Mouse (Mus musculus) G1E (cell line): ENCODE data around the gene Prr15l. TPM values are rescaled to one million over a fixed set of nuclear protein-coding genes. Genes with fewer than 3 reads are reported as not detected.

ENCODE experiments used
- ATAC-seq: 2 replicates; pipeline ENCODE4 v1.8.0; 2016; ENCODE audit warnings: mild to moderate bottlenecking; ENCODE audit not compliant: insufficient number of reproducible peaks, poor library complexity, low FRiP score, severe bottlenecking; ENCODE audit errors: extremely low read depth
- DNase-seq: peaks from one replicate; pipeline ENCODE4 v3.0.0; 2012; ENCODE audit warnings: low spot score
- H3K27me3 ChIP-seq: 2 replicates; pipeline ENCODE4 v1.6.1; 2012; ENCODE audit warnings: mild to moderate bottlenecking, low read length, inconsistent platforms; ENCODE audit not compliant: insufficient read depth
- H3K36me3 ChIP-seq: replicated peaks from 2 replicates; pipeline ENCODE3; 2012; ENCODE audit warnings: mild to moderate bottlenecking, inconsistent platforms
- H3K4me1 ChIP-seq: 2 replicates; pipeline ENCODE4 v1.6.1; 2012; ENCODE audit warnings: low read depth, low read length, inconsistent platforms, mixed read lengths; ENCODE audit not compliant: insufficient read depth
- H3K4me3 ChIP-seq: 2 replicates; pipeline ENCODE4 v1.5.1; 2012; ENCODE audit warnings: low read depth, mild to moderate bottlenecking, inconsistent platforms, low read length, moderate library complexity, mixed read lengths
- H3K9me3 ChIP-seq: replicated peaks from 2 replicates; pipeline ENCODE4 v1.6.1; 2012; ENCODE audit warnings: inconsistent platforms
- CTCF ChIP-seq: IDR thresholded peaks from 2 replicates; pipeline ENCODE4 v1.5.1; 2012; ENCODE audit warnings: low read depth, low read length, inconsistent platforms, mixed read lengths
- GATA1 ChIP-seq: IDR thresholded peaks from 2 replicates; pipeline ENCODE4 v1.6.1; 2012; ENCODE audit warnings: borderline replicate concordance, low read length, inconsistent platforms, mixed read lengths
- GATA2 ChIP-seq: IDR thresholded peaks from 2 replicates; pipeline ENCODE4 v1.6.1; 2012; ENCODE audit warnings: low read depth, low read length, inconsistent platforms, borderline replicate concordance
- POLR2AphosphoS5 ChIP-seq: IDR thresholded peaks from 2 replicates; pipeline ENCODE4 v1.6.1; 2012; ENCODE audit warnings: low read depth, low read length, inconsistent platforms; ENCODE audit not compliant: insufficient replicate concordance
- TAL1 ChIP-seq: conservative IDR thresholded peaks from 2 replicates; pipeline ENCODE4 v1.6.1; 2012; ENCODE audit warnings: low read depth, low read length, inconsistent platforms, mixed read lengths
- polyA plus RNA-seq: library from polyadenylated mRNA; stranded (reverse); fragments of >175 nt; gene quantifications from 2 replicates; pipeline ENCODE4 v1.2.3, GENCODE M21; 2012
- total RNA-seq, 2 experiments: library from RNA; stranded (forward) in 1 of 2; stranded (reverse) in 1 of 2; fragments of 200-1000 nt in 1 of 2; fragments of >200 nt in 1 of 2; fragmentation: Nextera tagmentation in 1 of 2; gene quantifications; 2 replicates each; pipeline ENCODE4 v1.2.3; 2014 to 2017

Prr15l gene
- total and polyA plus RNA-seq, 3 experiments: 0.05 to 0.17 TPM; not detected in 1

DNA sequence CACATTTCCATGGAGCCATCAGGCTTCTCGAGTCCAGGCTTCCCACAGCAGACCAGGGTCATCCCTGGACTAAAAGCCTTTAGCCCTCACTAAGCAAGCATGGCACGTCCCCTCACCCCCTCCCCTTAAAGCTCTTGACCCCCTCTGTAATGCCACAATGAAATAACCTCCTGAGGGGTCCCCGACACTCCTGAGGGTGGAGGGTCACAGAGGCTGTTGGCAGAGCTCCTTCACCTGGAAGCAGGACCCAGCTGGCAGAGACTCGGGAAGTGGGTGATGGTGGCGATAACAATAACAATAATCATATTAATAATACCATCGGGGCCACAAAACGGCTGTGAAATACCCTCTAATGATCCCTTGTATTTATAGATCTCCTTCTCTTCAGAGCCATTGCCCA, 55.0 kb downstream of the Prr15l start, which contains the start of gene Sp2:
TSS of gene Sp2 (minus strand) at position 101 of the 400 bp plus-strand sequence.
- DNase-seq (no peak), ATAC-seq (no peak)
- H3K4me3 ChIP-seq: no peak within 1 kb of the TSS
- peaks cover 43% of the 10 kb centered on the region for H3K27me3 ChIP-seq
- peaks cover 38% of the 10 kb centered on the region for H3K4me1 ChIP-seq
- no peaks in the 10 kb centered on the region for H3K36me3 ChIP-seq
- H3K9me3 ChIP-seq: no peaks in the 10 kb centered on the region
- TF ChIP-seq CTCF: no peak
- TF ChIP-seq TAL1: no peak
- TF ChIP-seq POLR2AphosphoS5: no peak
- TF ChIP-seq GATA1: no peak
- TF ChIP-seq GATA2: no peak

DNA sequence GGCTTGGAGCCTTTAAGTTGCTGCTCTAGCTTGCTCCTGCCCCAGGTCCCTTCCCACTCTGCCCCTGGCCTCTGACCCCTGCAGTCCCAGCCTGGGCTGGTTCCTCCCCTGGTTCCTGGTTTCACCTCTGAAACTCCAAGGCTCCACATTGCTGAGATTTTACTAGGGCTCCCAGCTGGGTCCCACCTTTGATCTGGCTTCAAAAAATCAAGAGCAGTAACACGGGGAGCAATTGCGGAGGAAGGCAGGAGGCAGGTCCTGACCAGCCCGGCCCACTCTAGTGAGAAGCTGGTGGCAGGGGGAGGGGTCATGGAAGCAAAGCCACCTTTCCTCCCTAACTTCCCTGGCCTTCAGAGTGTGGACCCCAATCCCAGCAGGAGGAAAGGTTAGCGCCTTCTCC, 57.0 kb downstream of the Prr15l start:
- no peak overlapping the region for H3K4me3 ChIP-seq
- TF ChIP-seq GATA2: no peak
- no peak for TF ChIP-seq POLR2AphosphoS5
- H3K9me3 ChIP-seq: no peaks in the 10 kb centered on the region
- H3K4me1 ChIP-seq: peaks cover 24% of the 10 kb centered on the region
- ATAC-seq (no peak), DNase-seq (no peak)
- peaks cover 57% of the 10 kb centered on the region for H3K27me3 ChIP-seq
- H3K36me3 ChIP-seq: no peaks in the 10 kb centered on the region

- DNase-seq (no peak), ATAC-seq (no peak)
- H3K4me1 ChIP-seq: peaks cover 15% of the 10 kb centered on the region
- peaks cover 65% of the 10 kb centered on the region for H3K27me3 ChIP-seq
- H3K36me3 ChIP-seq: no peaks in the 10 kb centered on the region
- no peak for TF ChIP-seq GATA1
- no peak for TF ChIP-seq POLR2AphosphoS5
- TF ChIP-seq CTCF: no peak
- no peak for TF ChIP-seq TAL1
- no peak for TF ChIP-seq GATA2
- H3K4me3 ChIP-seq: no peak overlapping the region
- H3K9me3 ChIP-seq: no peaks in the 10 kb centered on the region
Measured at GRCm38 (mm10) chr11:96986463-96986862, 58.6 kb downstream of the Prr15l start.

Other genes starting within 250 kb of the Prr15l start
- 9.9 and 18.9 TPM in 2 replicates for gene Snx11, start 150.5 kb upstream of the Prr15l start, total RNA-seq (2014; fragmentation: Nextera tagmentation)
- 19.9 and 21.4 TPM in 2 replicates for gene Snx11, start 150.5 kb upstream of the Prr15l start, total RNA-seq (2017)
- gene Snx11, start 150.5 kb upstream of the Prr15l start, polyA plus RNA-seq: 9.9 and 10.7 TPM in 2 replicates
- gene Cbx1, start 139.0 kb upstream of the Prr15l start, total RNA-seq (2014; fragmentation: Nextera tagmentation): 78.9 and 81.3 TPM in 2 replicates
- 99.1 and 100 TPM in 2 replicates for gene Cbx1, start 139.0 kb upstream of the Prr15l start, total RNA-seq (2017)
- 73.7 and 75.0 TPM in 2 replicates for gene Cbx1, start 139.0 kb upstream of the Prr15l start, polyA plus RNA-seq
- gene Nfe2l1, start 98.1 kb upstream of the Prr15l start, total RNA-seq (2014; fragmentation: Nextera tagmentation): 56.3 and 70.5 TPM in 2 replicates
- gene Nfe2l1, start 98.1 kb upstream of the Prr15l start, total RNA-seq (2017): 22.5 and 24.0 TPM in 2 replicates
- 29.1 and 35.9 TPM in 2 replicates for gene Nfe2l1, start 98.1 kb upstream of the Prr15l start, polyA plus RNA-seq
- 9.0 and 16.3 TPM in 2 replicates for gene Copz2, start 78.2 kb upstream of the Prr15l start, total RNA-seq (2014; fragmentation: Nextera tagmentation)
- gene Copz2, start 78.2 kb upstream of the Prr15l start, total RNA-seq (2017): 1.5 and 3.1 TPM in 2 replicates
- 0.48 and 0.52 TPM in 2 replicates for gene Copz2, start 78.2 kb upstream of the Prr15l start, polyA plus RNA-seq
- 30.6 and 31.7 TPM in 2 replicates for gene Cdk5rap3, start 11.6 kb upstream of the Prr15l start, total RNA-seq (2014; fragmentation: Nextera tagmentation)
- 51.3 and 59.3 TPM in 2 replicates for gene Cdk5rap3, start 11.6 kb upstream of the Prr15l start, total RNA-seq (2017)
- 63.6 TPM in 2 replicates for gene Cdk5rap3, start 11.6 kb upstream of the Prr15l start, polyA plus RNA-seq
- 119 and 123 TPM in 2 replicates for gene Pnpo, start 15.9 kb downstream of the Prr15l start, total RNA-seq (2014; fragmentation: Nextera tagmentation)
- gene Pnpo, start 15.9 kb downstream of the Prr15l start, total RNA-seq (2017): 298 and 340 TPM in 2 replicates
- 64.1 and 97.1 TPM in 2 replicates for gene Pnpo, start 15.9 kb downstream of the Prr15l start, polyA plus RNA-seq
- gene Sp2, start 54.9 kb downstream of the Prr15l start, total RNA-seq (2014; fragmentation: Nextera tagmentation): 27.9 and 32.3 TPM in 2 replicates
- 0.99 and 1.6 TPM in 2 replicates for gene Sp2, start 54.9 kb downstream of the Prr15l start, total RNA-seq (2017)
- gene Sp2, start 54.9 kb downstream of the Prr15l start, polyA plus RNA-seq: 46.6 and 54.6 TPM in 2 replicates
- not detected in 2 replicates for gene Sp6, start 85.3 kb downstream of the Prr15l start, total RNA-seq (2014; fragmentation: Nextera tagmentation)
- gene Sp6, start 85.3 kb downstream of the Prr15l start, total RNA-seq (2017): 0.05 and 0.12 TPM in 2 replicates
- gene Sp6, start 85.3 kb downstream of the Prr15l start, polyA plus RNA-seq: 0.01 TPM in 1 of 2 replicates, not detected in the other
- 1.2 and 5.3 TPM in 2 replicates for gene Scrn2, start 101.8 kb downstream of the Prr15l start, total RNA-seq (2014; fragmentation: Nextera tagmentation)
- 9.6 and 10.5 TPM in 2 replicates for gene Scrn2, start 101.8 kb downstream of the Prr15l start, total RNA-seq (2017)
- 12.7 and 14.5 TPM in 2 replicates for gene Scrn2, start 101.8 kb downstream of the Prr15l start, polyA plus RNA-seq
- 0.60 TPM in 1 of 2 replicates, not detected in the other for gene Lrrc46, start 113.3 kb downstream of the Prr15l start, total RNA-seq (2014; fragmentation: Nextera tagmentation)
- 0.44 and 0.52 TPM in 2 replicates for gene Lrrc46, start 113.3 kb downstream of the Prr15l start, total RNA-seq (2017)
- gene Lrrc46, start 113.3 kb downstream of the Prr15l start, polyA plus RNA-seq: 0.07 and 0.20 TPM in 2 replicates
- 34.2 and 37.8 TPM in 2 replicates for gene Mrpl10, start 113.5 kb downstream of the Prr15l start, total RNA-seq (2014; fragmentation: Nextera tagmentation)
- 36.2 and 36.5 TPM in 2 replicates for gene Mrpl10, start 113.5 kb downstream of the Prr15l start, total RNA-seq (2017)
- gene Mrpl10, start 113.5 kb downstream of the Prr15l start, polyA plus RNA-seq: 69.8 and 71.4 TPM in 2 replicates
- gene Osbpl7, start 122.5 kb downstream of the Prr15l start, total RNA-seq (2014; fragmentation: Nextera tagmentation): 15.7 and 40.7 TPM in 2 replicates
- gene Osbpl7, start 122.5 kb downstream of the Prr15l start, total RNA-seq (2017): 8.8 and 9.7 TPM in 2 replicates
- gene Osbpl7, start 122.5 kb downstream of the Prr15l start, polyA plus RNA-seq: 22.0 and 29.7 TPM in 2 replicates
- gene Tbx21, start 187.2 kb downstream of the Prr15l start, total RNA-seq (2014; fragmentation: Nextera tagmentation): not detected in 2 replicates
- not detected in 2 replicates for gene Tbx21, start 187.2 kb downstream of the Prr15l start, total RNA-seq (2017)
- not detected in 2 replicates for gene Tbx21, start 187.2 kb downstream of the Prr15l start, polyA plus RNA-seq
- not detected in 2 replicates for gene Tbkbp1, start 223.4 kb downstream of the Prr15l start, total RNA-seq (2014; fragmentation: Nextera tagmentation)
- gene Tbkbp1, start 223.4 kb downstream of the Prr15l start, total RNA-seq (2017): 0.05 and 0.06 TPM in 2 replicates
- 0.29 and 0.34 TPM in 2 replicates for gene Tbkbp1, start 223.4 kb downstream of the Prr15l start, polyA plus RNA-seq